Mouse (Mus musculus): Measurements from ENCODE around the gene Abcg2. TPM values are rescaled to one million over a fixed set of nuclear protein-coding genes. Genes with fewer than 3 reads are reported as not detected.
"Not testable (repeated sequence)": the region's sequence is repeated elsewhere in the genome, so short reads cannot be mapped to it uniquely, and the experiment has no call there.

Gene Abcg2
- 54.2 and 61.9 TPM in 2 replicates for polyA plus RNA-seq (2016; fragmentation: Nextera tagmentation; extraction: Ambion mirVana)

DNA sequence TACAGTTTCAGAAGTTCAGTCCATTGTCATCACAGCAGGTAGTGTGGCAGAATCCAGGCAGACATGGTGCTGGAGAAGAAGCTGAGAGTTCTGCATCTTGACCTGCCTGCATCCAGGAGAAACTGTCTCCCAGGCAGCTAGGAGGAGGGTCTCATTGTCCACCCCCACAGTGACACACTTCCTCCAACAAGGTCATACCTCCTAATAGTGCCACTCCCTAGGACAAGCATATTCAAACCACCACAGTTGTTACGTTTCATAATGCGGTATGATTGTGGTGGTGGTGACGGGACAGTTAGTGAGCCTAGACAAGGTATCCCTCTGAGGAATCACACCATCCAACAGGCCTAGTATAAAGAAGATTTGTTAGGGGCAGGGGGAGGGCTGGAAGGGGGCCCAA is at the start of gene Abcg2:
Abcg2 (plus strand) TSS at position 301 of the 400 bp plus-strand sequence.
- H3K9ac ChIP-seq; H3K4me1 ChIP-seq; ATAC-seq (ENCODE audit: insufficient number of reproducible peaks, insufficient read depth, low FRiP score, low TSS enrichment); H3K36me3 ChIP-seq; H3K4me2 ChIP-seq (replicated peaks); H3K4me3 ChIP-seq; H3K27me3 ChIP-seq; H3K9me3 ChIP-seq; H3K27ac ChIP-seq: not testable (repeated sequence)
- WGBS, result 89% methylated on average over 3 of the region's 3 CpGs

DNA sequence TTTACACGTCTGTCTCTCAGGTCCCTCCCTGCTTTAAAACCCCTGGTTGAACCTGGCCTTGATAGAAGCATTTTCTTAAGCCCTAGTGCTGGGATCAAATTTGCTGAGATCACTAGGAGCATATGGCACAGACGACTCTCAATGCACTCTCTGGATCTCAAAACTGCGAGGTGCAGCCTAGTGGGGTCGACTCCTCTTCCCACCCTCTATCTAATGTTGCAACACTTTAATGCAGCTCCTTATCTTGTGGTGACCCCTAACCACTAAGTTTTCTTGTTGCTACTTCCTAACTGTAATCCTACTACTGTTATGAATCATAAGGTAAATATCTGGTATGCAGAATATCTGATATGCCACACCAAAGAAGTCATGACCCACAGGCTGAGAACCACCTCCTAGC is 44.1 kb upstream of the Abcg2 start:
- H3K4me1 ChIP-seq; H3K4me3 ChIP-seq; ATAC-seq (ENCODE audit: insufficient number of reproducible peaks, insufficient read depth, low FRiP score, low TSS enrichment); H3K27ac ChIP-seq; H3K9ac ChIP-seq; H3K27me3 ChIP-seq; H3K36me3 ChIP-seq; H3K4me2 ChIP-seq (replicated peaks); H3K9me3 ChIP-seq: not testable (repeated sequence)
- WGBS, result 68% methylated on average over 4 of the region's 4 CpGs

DNA sequence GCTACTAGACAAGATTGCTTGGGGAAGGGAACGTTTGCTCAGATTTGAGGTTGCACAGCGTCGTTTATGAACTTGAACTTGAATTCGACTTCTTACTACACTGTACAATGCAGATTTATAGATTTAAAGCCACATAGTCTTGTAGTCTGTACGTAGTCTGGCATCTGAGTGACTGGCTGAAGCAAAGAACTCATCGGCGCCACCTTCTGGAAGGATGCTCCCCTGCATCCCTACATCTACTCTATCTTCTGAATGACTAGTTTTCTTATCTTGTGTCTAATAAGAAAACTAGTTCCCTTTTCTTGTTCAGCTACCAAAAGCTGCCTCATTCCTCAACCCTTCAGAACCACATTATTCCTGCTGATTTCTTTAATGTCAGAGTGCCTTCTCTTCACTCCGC is 41.5 kb upstream of the Abcg2 start:
- H3K4me2 ChIP-seq (replicated peaks); H3K36me3 ChIP-seq; H3K27me3 ChIP-seq; H3K9ac ChIP-seq; H3K27ac ChIP-seq; H3K9me3 ChIP-seq; ATAC-seq (ENCODE audit: insufficient number of reproducible peaks, insufficient read depth, low FRiP score, low TSS enrichment); H3K4me3 ChIP-seq; H3K4me1 ChIP-seq: not testable (repeated sequence)
- WGBS, result 55% methylated on average over 8 of the region's 8 CpGs

DNA sequence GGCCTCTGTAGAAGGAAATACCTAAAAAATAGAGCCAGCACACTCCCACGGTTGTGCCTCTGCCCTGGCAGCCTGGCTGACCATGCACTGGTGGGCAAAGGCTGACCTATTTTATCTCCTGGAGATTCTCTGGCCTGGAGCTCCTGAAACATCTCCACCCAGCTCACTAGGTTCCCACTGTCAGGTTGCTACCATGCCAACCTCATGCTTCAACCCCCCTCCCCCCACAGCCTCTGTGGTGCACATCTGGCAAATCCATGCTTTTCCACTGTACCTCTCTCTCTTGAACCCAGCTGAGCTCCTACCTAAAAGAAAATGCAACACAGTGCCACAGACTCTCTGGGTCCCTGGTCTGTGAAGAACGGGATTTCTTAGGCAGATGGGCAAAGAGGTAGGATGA is 39.4 kb upstream of the Abcg2 start:
- not testable (repeated sequence) for H3K27me3 ChIP-seq; H3K4me2 ChIP-seq (replicated peaks); H3K36me3 ChIP-seq; H3K9ac ChIP-seq; H3K4me1 ChIP-seq; ATAC-seq (ENCODE audit: insufficient number of reproducible peaks, insufficient read depth, low FRiP score, low TSS enrichment); H3K27ac ChIP-seq; H3K4me3 ChIP-seq; H3K9me3 ChIP-seq
- WGBS, result 45% methylated on average over 2 of the region's 2 CpGs

DNA sequence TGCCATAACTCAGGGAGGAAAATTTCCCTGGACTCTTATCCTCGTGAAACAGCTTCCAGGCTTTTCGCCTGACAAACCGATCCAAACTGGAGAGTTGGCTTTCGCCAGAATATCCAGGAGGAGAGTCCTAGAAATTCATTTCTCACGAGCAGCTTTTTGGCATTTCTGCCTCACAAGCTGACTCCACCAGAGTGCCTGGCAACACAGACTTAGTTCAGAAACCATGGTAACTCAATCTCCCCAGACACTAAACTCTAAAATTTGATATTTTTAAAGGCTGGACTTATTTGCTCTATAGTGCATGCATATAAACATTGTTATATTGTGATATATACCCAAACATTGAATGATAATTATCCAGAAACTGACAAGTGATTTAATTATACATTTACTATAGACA is 38.3 kb upstream of the Abcg2 start:
- H3K27me3 ChIP-seq; H3K4me1 ChIP-seq; H3K36me3 ChIP-seq; H3K9ac ChIP-seq; H3K27ac ChIP-seq; ATAC-seq (ENCODE audit: insufficient number of reproducible peaks, insufficient read depth, low FRiP score, low TSS enrichment); H3K4me3 ChIP-seq; H3K4me2 ChIP-seq (replicated peaks); H3K9me3 ChIP-seq: not testable (repeated sequence)
- 79% methylated on average over 5 of the region's 5 CpGs for WGBS

DNA sequence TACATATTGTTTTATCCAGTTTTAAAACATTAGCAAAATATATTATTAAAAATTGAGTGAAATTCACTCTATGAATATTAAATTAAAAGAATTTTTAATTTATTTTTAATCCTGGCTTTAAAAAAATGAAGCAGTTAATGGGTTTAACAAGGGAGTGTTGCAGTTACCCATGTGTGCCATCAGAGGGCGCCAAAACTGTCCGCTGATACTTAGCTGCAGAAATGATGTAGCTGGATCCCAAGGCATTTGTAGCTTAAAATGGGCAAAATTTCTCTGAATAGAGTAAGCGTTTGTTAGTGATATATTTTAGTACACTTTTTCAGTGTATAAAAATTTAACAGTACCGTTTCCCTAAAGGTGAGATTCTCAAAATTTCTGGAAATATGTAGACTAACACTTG is 37.5 kb upstream of the Abcg2 start:
- Histone ChIP-seq H3K27me3 (no peaks in the 10 kb centered on the region), H3K27ac (no peak overlapping the region), H3K4me1 (no peaks in the 10 kb centered on the region), H3K36me3 (no peaks in the 10 kb centered on the region), H3K4me2 (replicated peaks) (no peak overlapping the region), H3K9me3 (no peaks in the 10 kb centered on the region), H3K9ac (no peak overlapping the region), H3K4me3 (no peak overlapping the region)
- ATAC-seq (ENCODE audit: insufficient number of reproducible peaks, insufficient read depth, low FRiP score, low TSS enrichment), result no peak
- WGBS, result 6% methylated on average over 4 of the region's 4 CpGs

DNA sequence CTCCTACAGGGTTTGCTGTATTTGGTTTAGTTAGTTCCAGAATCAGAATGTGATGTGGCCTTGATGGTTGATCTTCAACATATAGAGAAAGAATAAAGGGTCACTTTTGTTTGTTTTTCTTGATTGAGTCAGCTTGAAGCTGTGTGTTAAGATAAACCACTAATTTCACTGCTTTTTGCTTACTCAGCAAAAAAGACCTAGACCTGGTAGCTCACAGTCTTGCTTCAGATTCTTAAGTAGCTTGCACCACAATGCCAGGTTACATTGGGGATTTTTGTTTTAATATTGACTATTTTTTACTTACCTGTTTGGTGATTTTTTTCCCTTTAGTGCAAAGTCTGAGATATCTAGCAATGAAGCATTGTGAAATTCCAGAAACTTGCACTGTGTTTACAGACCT is 30.5 kb upstream of the Abcg2 start:
- not testable (repeated sequence) for H3K9me3 ChIP-seq; ATAC-seq (ENCODE audit: insufficient number of reproducible peaks, insufficient read depth, low FRiP score, low TSS enrichment); H3K27ac ChIP-seq; H3K27me3 ChIP-seq; H3K4me3 ChIP-seq; H3K9ac ChIP-seq; H3K36me3 ChIP-seq; H3K4me2 ChIP-seq (replicated peaks); H3K4me1 ChIP-seq

DNA sequence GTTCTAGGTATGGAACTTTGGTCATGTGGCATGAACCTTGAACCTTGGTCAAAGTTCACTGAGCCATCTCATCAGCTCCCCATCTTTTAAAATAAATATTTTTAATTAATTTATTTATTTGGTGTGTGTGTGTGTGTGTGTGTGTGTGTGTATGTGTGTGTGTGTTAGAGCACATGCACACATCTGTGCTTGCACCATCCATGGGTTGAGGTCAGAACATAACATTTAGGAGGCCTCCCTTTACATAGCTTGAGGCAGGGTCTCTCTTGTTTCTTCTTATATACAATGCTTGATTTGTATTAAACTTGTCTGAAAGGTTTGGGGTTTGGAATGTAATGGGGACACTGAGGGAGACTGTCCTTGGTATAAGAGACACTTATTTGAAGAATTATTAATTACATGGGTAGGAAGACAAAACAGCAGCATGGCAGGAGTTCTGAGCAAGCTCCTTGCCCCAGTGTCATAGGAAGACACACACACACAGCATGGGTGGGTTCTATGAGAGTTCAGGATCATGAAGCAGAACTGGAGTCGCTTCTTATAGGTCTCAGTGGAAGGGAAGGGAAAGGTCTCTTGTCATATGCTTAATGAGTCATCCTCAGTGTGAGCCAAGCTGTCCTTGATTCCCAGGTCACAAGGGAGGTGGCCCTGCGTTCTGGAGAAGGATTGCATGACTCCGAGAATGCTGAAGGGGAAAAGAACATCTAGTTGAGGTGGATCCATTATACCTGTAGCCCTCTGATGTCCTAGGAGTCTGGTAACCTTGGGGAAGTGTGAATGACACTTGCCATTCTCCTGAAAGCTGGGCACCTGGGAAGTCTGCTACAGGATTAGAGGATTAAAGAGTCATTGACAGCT is 9.9 kb downstream of the Abcg2 start:
- not testable (repeated sequence) for H3K9ac ChIP-seq; H3K4me3 ChIP-seq; H3K36me3 ChIP-seq; H3K4me2 ChIP-seq (replicated peaks); H3K27ac ChIP-seq; H3K4me1 ChIP-seq; H3K9me3 ChIP-seq; H3K27me3 ChIP-seq
- 40% methylated on average over 3 of the region's 3 CpGs for WGBS
- ATAC-seq (ENCODE audit: insufficient number of reproducible peaks, insufficient read depth, low FRiP score, low TSS enrichment), result peak; percentile 55; the same call in 1 of the 2 replicates

DNA sequence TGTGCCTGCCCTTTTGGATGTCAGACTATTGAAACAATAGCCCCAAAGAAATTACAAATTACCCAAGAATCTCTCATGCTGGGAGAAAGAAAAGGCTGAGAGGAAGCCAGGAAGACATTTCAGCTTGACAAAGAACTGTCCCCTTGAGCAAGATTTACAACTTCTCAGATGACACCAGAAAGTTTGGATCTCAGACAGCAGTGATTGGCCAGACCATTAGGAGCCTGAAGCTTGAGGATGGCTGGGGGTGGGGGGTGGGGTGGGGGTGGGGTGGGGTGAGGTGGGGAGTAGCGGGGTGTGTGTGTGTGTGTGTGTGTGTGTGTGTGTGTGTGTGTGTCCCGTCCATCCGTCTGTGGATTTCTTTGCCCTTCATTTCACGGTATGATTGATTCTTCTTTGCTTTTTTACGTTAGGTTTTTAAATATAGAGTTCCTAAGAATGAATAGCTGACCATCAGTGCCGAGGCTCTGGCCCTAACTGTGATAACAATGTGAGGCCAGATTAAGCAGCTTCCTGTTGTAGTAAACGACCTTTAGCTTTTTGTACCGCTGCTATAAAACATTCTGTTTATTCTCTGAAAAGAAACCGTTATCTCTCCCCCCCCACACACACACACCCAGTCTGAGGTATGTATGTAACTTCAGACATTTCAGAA is 11.4 kb downstream of the Abcg2 start:
- H3K27me3 ChIP-seq, H3K9me3 ChIP-seq, H3K36me3 ChIP-seq, H3K4me1 ChIP-seq: not testable (repeated sequence)
- WGBS, result 9% methylated on average over 9 of the region's 9 CpGs
- ATAC-seq (ENCODE audit: insufficient number of reproducible peaks, insufficient read depth, low FRiP score, low TSS enrichment), result peak; percentile 59; the same call in 1 of the 2 replicates
- Histone ChIP-seq H3K4me3 (peak overlapping the region; percentile 34), H3K9ac (peak overlapping the region; percentile 29), H3K4me2 (replicated peaks) (peak overlapping the region; percentile 45), H3K27ac (peak overlapping the region; percentile 61)

DNA sequence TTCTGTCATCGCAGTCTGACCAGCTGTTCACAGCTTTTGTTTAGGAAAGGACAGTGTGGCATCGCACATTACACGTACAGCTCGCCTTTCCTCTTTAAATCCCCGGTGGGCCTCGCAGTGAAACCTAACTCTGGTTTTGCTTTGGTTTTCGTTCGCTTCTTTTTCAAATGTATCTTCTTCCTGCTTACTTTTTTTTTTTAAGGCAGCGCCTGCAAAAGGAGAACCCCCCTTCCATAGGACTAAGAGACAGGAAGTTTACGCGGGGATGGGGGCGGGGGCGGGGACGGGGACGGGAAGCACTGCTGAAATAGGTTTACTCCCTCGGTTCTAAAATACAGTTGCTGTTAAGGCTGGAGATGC is 12.0 kb downstream of the Abcg2 start:
- H3K36me3 ChIP-seq, result no peaks in the 10 kb centered on the region
- H3K4me3 ChIP-seq, result peak overlapping the region; percentile 34
- peak overlapping the region; percentile 29 for H3K9ac ChIP-seq
- H3K9me3 ChIP-seq, result 0 out of 2 replicates have a peak, but pooled peaks cover 2% of the 10 kb centered on the region
- peak overlapping the region; percentile 45 for H3K4me2 ChIP-seq (replicated peaks)
- H3K4me1 ChIP-seq, result 0 out of 2 replicates have a peak, but pooled peaks cover 2% of the 10 kb centered on the region
- peak overlapping the region; percentile 61 for H3K27ac ChIP-seq
- H3K27me3 ChIP-seq, result no peaks in the 10 kb centered on the region
- 16% methylated on average over 16 of the region's 16 CpGs for WGBS
- ATAC-seq (ENCODE audit: insufficient number of reproducible peaks, insufficient read depth, low FRiP score, low TSS enrichment), result peak; percentile 62; the same call in 1 of the 2 replicates

DNA sequence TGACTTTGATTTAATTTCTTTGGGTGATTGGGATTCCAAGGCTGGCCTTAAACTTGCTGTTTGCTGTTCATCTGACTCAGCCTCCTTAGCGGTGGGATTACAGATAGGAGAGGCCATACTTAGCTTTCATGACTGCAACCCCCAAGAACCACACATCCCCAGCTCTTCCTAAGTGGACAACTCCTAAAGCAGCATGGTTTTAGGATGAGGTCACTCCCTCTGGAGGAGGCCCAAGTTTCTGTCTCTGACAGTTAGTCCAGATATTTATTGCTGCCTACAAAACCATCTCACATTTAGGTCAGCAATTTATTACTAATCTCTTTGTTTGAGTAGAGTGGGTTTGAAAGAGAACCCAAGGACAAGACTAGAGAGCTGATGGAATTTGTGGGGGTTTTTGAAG is 17.8 kb downstream of the Abcg2 start:
- not testable (repeated sequence) for H3K9ac ChIP-seq; H3K4me2 ChIP-seq (replicated peaks); H3K4me3 ChIP-seq; ATAC-seq (ENCODE audit: insufficient number of reproducible peaks, insufficient read depth, low FRiP score, low TSS enrichment); H3K27me3 ChIP-seq; H3K9me3 ChIP-seq; H3K4me1 ChIP-seq; H3K36me3 ChIP-seq; H3K27ac ChIP-seq
- 74% methylated on average over 1 of the region's 1 CpGs for WGBS

DNA sequence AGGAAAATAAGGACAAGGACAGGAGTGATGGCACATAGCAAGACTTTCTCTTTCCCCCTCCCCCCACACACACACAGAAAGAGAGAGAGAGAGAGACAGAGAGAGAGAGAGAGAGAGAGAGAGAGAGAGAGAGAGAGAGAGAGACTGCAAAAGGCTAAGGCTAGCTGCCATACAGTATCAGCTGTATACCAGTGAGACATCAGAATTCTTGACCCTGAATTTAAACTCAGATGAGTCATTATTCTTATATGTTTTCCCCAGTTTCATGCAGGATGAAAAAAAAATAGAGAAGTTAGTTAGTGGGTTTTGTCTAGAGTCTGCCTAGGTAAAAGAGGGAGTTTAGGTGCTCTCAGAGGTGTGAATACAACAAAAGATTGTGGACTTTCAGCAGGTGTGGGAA is 18.7 kb downstream of the Abcg2 start:
- H3K36me3 ChIP-seq; ATAC-seq (ENCODE audit: insufficient number of reproducible peaks, insufficient read depth, low FRiP score, low TSS enrichment); H3K4me2 ChIP-seq (replicated peaks); H3K27ac ChIP-seq; H3K9me3 ChIP-seq; H3K4me1 ChIP-seq; H3K27me3 ChIP-seq; H3K4me3 ChIP-seq; H3K9ac ChIP-seq: not testable (repeated sequence)

All from embryonic facial prominence, embryonic 12.5 days (tissue).